ENCODE assay signal across 16 mouse cellular contexts in the genomic region with DNA sequence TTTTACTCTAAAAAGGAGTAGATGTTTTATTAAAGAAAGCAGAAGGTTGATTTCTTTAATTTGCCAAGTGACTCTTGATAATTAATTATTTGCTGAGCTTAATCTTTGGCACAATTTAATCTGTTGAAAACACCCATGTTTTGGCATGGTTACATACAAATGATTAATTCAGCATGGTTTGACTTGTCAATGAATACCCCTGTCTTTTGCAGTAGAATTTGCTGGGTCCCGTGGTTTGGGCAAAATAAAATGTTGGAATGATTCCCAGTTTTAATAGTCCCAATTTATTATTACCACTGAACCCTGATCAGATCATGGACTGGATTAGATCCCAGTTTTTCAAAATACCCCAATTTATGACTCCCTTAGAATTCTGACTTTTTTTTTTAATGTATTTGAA.
"Had no signal": no experiment of that assay in that cellular context is flagged by ENCODE, and none has a peak within 500 bp of the region (broad histone marks: within the 10 kb centered on the region; RNA-seq: fewer than 3 reads in every experiment).

No protein-coding gene starts in this region.

- H3K9me3 ChIP-seq: limb, embryonic 15.5 days; lung, embryonic 15.5 days had no signal

- H3K9ac ChIP-seq: limb, embryonic 15.5 days; liver, embryonic 14.5 days; liver, postnatal 0 days; lung, embryonic 15.5 days had no signal

- H3K27me3 ChIP-seq: limb, embryonic 15.5 days; lung, embryonic 15.5 days had no signal

- DNase-seq: kidney, postnatal 25 days; layer of hippocampus, postnatal 36 days; left cerebral cortex, postnatal 4 days; liver, postnatal 0 days; lung, postnatal 10 days; lung, postnatal 4 days; midbrain, embryonic 14.5 days; thymus, adult 18-20 months; thymus, postnatal 36 days had no signal

- ATAC-seq: intestine, postnatal 0 days; liver, postnatal 0 days had no signal

- H3K36me3 ChIP-seq: limb, embryonic 15.5 days; lung, embryonic 15.5 days had no signal

- H3K27ac ChIP-seq: kidney, postnatal 0 days; liver, embryonic 14.5 days; lung, embryonic 15.5 days had no signal

- H3K4me3 ChIP-seq: limb, embryonic 15.5 days; lung, embryonic 15.5 days had no signal

- H3K4me2 ChIP-seq: limb, embryonic 15.5 days; liver, embryonic 11.5 days; lung, embryonic 15.5 days; midbrain, embryonic 11.5 days had no signal
